Mouse (Mus musculus) small intestine, adult 2 months (tissue): ENCODE results near the gene Nectin1. TPM values are rescaled to one million over a fixed set of nuclear protein-coding genes. Genes with fewer than 3 reads are reported as not detected.

Source experiments
- H3K27ac ChIP-seq: fragments of 200-500 bp; 2 replicates; pipeline ENCODE4 v1.5.1; 2012; ENCODE audit warnings: low read depth, low read length, control low read depth, inconsistent platforms; ENCODE audit not compliant: insufficient read depth
- H3K27me3 ChIP-seq: fragments of 200-500 bp; 2 replicates; pipeline ENCODE4 v1.6.1; 2012; ENCODE audit warnings: mild to moderate bottlenecking, moderate library complexity, low read length, inconsistent platforms; ENCODE audit not compliant: control insufficient read depth, insufficient read depth
- H3K36me3 ChIP-seq: fragments of 200-500 bp; 2 replicates; pipeline ENCODE4 v1.6.1; 2012; ENCODE audit warnings: mild to moderate bottlenecking, low read length, control low read depth, inconsistent platforms; ENCODE audit not compliant: control insufficient read depth, insufficient read depth
- H3K4me1 ChIP-seq: fragments of 200-500 bp; 2 replicates; pipeline ENCODE4 v1.6.1; 2012; ENCODE audit warnings: low read length, inconsistent platforms, mixed read lengths; ENCODE audit not compliant: control insufficient read depth, insufficient read depth, insufficient read length
- H3K4me3 ChIP-seq: fragments of 200-500 bp; 2 replicates; pipeline ENCODE4 v1.5.1; 2012; ENCODE audit warnings: low read depth, mild to moderate bottlenecking, control low read depth, inconsistent platforms, low read length, moderate library complexity
- CTCF ChIP-seq: fragments of 200-500 bp; IDR thresholded peaks from 2 replicates; pipeline ENCODE4 v1.5.1; 2012; ENCODE audit warnings: low read depth, mild to moderate bottlenecking, control low read depth, inconsistent platforms, low read length, moderate library complexity, mixed read lengths; ENCODE audit not compliant: insufficient replicate concordance, insufficient read length; ENCODE audit errors: extremely low read depth
- POLR2A ChIP-seq: fragments of 200-500 bp; IDR thresholded peaks from 2 replicates; pipeline ENCODE4 v1.6.1; 2012; ENCODE audit warnings: low read depth, mild to moderate bottlenecking, control low read depth, inconsistent platforms, low read length, moderate library complexity
- WGBS: fragments of 180-500 bp; shearing (Covaris S2); methylation state at CpG from one replicate; pipeline ENCODE4 v1.1.7; 2018; 5-methylcytosine and 5-hydroxymethylcytosine counted together
- polyA plus RNA-seq: library from polyadenylated mRNA; depleted of rRNA; stranded (reverse); fragments of >200 nt; gene quantifications from 2 replicates; pipeline ENCODE4 v1.2.3, GENCODE M21; 2012

Gene Nectin1
- polyA plus RNA-seq, 1 experiment = 15.3 TPM

DNA sequence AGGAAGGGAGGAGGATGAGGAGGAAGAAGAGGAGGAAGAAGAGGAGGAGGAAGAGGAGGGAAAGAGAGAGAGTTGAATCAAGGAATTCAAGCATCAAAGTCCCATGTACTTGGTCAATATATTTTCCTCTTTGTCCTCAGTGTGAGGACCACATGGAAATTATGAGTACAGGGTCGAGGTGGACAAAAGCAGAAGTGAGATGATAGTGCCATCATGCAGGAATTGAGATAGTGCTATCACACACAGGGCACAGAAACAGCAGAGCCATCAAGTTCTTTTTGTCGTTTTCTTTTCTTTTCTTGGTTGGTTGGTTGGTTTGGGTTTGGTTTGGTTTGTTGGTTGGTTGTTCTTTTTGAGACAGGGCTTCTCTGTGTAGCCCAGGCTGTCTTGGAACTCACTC, 2.5 kb upstream of the Nectin1 start:
- H3K27me3 ChIP-seq = 0 out of 2 replicates have a peak, but pooled peaks cover 3% of the 10 kb centered on the region
- no peak overlapping the region for H3K4me3 ChIP-seq
- no peak for TF ChIP-seq CTCF
- no peak for TF ChIP-seq POLR2A
- no peaks in the 10 kb centered on the region for H3K36me3 ChIP-seq
- peaks cover 17% of the 10 kb centered on the region for H3K4me1 ChIP-seq
- no peak overlapping the region for H3K27ac ChIP-seq
- 70% methylated on average over 2 of the region's 2 CpGs for WGBS

DNA sequence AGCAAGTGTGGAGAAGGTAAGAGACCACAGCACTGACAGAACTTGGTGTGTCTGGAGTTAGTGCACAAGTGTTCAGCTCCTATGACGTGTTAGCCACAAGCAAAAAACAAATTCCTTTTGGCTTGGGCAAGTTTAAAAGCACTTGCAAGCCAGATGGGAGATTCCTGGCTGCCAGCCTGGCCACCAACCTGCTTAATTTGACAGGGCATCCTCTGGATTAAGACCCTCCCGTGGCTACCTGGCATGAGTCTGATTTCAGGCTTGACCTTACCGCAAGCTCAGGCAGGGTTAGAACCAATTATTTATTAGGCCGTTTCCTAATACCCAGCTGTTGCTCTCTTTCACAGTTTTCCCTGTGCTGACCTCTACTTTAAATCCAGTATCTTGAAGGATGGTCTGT, 1.7 kb upstream of the Nectin1 start:
- WGBS = 81% methylated on average over 4 of the region's 4 CpGs
- H3K4me1 ChIP-seq = peaks cover 21% of the 10 kb centered on the region
- TF ChIP-seq CTCF (no peak), POLR2A (no peak)
- H3K36me3 ChIP-seq = no peaks in the 10 kb centered on the region
- H3K4me3 ChIP-seq = no peak overlapping the region
- H3K27ac ChIP-seq = no peak overlapping the region
- H3K27me3 ChIP-seq = 0 out of 2 replicates have a peak, but pooled peaks cover 3% of the 10 kb centered on the region

DNA sequence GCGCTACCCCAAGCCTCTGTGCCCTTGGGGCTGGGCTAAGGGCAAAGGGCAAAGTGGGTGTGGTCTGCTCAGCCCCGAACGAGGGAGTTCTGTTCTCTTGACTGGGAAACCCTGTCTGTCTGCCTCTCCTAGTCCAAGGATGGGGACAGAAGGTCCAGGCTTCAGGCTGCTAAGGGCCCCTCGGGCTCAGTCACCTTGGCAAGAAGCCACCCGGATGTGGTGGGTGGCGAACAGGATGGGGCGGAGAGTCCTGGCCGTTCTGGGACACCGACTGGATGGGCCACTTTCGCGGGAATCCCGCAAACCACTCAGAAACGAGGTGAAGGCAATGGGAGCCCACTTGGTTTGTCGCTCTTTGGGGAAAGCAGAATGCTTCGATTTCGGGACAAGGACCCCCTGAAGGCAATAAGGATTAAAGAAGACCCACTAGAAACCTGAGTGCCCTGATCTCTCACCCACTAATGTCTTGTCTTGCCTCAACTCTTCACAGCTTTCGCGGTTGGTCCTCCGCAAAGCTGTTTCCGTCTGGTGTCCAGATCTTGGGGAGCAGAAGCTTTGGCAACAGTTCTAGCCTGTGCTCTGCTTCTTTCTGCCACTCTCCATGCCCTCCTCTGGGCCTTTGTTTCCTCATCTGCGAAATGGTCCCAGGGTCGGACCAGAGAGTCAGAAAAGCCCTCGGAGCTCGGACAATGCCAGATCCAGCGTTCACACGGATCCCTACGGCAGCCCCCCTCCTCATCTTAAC, 710 bp upstream of the Nectin1 start:
- peak overlapping the region; percentile 86 for H3K27ac ChIP-seq
- WGBS = 2% methylated on average over 27 of the region's 27 CpGs
- TF ChIP-seq CTCF (no peak), POLR2A (peak; percentile 35; the same call in 1 of the 2 replicates)
- peak overlapping the region; percentile 81 for H3K4me3 ChIP-seq
- peaks cover 19% of the 10 kb centered on the region for H3K4me1 ChIP-seq
- no peaks in the 10 kb centered on the region for H3K36me3 ChIP-seq
- 0 out of 2 replicates have a peak, but pooled peaks cover 3% of the 10 kb centered on the region for H3K27me3 ChIP-seq

DNA sequence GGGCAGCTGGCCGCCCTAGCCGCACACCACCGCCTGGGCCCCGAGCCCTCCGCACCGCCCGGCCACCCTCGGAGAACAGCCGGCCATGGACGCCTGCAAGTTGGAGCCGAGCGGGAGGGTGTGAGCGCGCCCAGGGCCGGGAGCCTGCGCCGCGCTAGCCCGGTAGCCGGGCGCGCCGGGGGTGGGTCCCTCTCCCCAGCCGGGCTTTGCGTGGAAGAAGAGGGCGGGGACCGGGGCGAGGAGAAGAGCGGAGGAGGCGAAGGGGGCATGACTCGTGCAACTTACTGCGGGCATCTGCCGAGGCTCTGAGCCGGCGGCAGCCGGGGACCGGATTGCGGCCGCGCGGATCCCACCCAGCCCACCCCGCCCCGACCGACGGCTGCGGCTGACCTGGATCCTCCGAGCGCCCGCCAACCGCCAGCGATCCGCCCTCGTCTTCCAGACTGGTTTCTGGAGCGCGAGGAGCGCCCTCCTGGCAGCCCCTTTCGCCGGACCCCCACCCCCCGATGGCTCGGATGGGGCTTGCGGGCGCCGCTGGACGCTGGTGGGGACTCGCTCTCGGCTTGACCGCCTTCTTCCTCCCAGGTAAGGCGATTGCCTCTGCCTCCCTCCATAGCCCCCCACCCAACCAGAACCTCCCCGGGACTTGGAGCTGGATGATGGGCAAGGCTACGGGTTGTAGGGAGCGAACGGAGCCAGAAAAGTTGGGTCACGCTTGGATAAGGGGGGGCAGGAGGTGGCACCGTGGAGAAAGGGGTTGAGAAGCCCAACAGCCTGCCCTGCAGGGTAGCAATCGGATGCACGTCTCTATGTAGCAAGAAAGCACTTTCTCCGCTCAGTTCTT, 576 bp downstream of the Nectin1 start:
- TF ChIP-seq POLR2A = no peak
- TF ChIP-seq CTCF = no peak
- Histone ChIP-seq H3K27me3 (0 out of 2 replicates have a peak, but pooled peaks cover 3% of the 10 kb centered on the region), H3K4me3 (peak overlapping the region; percentile 81), H3K36me3 (no peaks in the 10 kb centered on the region), H3K4me1 (peaks cover 19% of the 10 kb centered on the region), H3K27ac (peak overlapping the region; percentile 86)
- WGBS = 1% methylated on average over 75 of the region's 77 CpGs

DNA sequence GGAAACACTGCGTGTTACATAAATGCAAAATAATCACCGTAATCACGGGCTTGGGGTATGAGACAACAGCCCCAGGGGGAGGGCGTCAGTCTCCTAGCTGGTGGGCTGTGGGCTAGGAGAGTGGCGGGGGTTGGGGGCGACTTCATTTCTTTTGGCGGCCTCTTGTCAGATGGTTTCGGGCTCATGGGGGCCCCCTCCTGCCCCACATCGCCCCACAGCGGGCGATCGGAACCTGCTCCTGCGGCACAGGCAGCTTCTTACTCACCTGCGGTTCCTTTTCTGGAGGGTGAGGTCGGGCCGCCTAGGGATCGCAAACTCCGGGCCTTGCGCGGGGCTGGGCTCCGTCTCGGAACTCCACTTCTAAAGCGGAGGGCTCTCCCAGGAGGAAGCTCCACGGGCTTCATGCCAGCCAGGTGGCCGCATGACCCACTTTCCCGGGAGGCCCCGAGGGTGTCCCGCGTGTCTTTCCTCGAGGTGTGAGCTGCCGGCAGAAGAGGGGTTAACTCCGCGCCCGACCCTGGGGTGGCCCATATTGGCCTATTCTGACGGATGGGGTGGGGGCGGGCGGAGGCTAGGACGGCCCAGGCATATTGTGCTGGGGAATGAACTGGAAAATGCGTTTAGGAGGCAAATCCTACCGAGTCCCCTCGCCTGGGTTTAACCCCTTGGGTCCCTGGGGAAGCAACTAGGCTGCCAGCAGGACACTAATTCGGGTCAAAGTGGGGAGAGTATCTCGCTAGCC, 1.4 kb downstream of the Nectin1 start:
- under 1% methylated on average over 43 of the region's 43 CpGs for WGBS
- TF ChIP-seq CTCF = no peak
- TF ChIP-seq POLR2A = no peak
- Histone ChIP-seq H3K27me3 (0 out of 2 replicates have a peak, but pooled peaks cover 3% of the 10 kb centered on the region), H3K4me3 (peak overlapping the region; percentile 81), H3K36me3 (no peaks in the 10 kb centered on the region), H3K4me1 (peaks cover 19% of the 10 kb centered on the region), H3K27ac (no peak overlapping the region)

DNA sequence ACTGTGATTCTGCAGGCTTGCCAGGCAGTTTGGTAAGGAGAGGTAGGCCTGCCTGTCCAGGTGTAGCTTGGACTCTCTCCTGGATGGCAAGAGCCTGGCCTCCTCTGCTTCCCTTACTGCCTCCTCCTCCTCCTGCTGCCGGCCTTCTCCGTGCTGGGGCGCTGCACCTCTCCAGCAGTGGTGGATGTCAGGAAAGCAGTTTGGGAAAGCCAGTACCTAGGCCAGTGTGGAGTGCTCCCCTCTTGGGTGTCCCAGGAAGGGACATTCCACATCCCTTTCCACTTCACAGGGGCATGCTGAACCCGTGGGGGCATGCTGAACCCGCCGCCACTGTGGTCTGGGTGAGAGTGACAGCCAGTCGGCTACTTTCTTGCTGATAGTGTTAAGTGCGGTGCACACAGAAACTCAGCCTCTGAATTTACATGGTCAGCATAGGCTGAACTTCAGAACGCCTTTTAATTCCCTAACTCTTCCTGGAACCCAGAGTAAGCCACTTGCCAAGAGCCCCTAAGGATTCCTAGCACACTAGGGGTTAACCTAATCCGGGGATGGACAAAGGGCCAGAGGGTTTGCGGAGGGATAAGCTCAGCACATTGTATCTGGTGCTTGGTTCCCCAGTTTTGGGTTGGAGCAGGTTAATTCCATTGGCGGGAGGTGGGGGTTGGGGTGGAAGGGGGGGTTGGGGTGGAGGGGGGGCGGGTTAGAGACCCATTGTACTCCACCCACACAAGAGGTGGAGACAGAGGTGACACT, 2.3 kb downstream of the Nectin1 start:
- H3K4me3 ChIP-seq = peak overlapping the region; percentile 81
- TF ChIP-seq POLR2A = no peak
- TF ChIP-seq CTCF = no peak
- no peaks in the 10 kb centered on the region for H3K36me3 ChIP-seq
- H3K27ac ChIP-seq = no peak overlapping the region
- WGBS = 58% methylated on average over 13 of the region's 13 CpGs
- H3K4me1 ChIP-seq = peaks cover 19% of the 10 kb centered on the region
- 0 out of 2 replicates have a peak, but pooled peaks cover 3% of the 10 kb centered on the region for H3K27me3 ChIP-seq
